Mouse (Mus musculus) heart, postnatal 0 days (tissue): ENCODE measurements around the gene Kndc1.

ENCODE experiments used
- CTCF ChIP-seq: IDR thresholded peaks from 2 replicates; pipeline ENCODE4 v1.5.1; 2016; ENCODE audit warnings: antibody characterized with exemption, control low read depth, low read depth
- EP300 ChIP-seq: IDR thresholded peaks from 2 replicates; pipeline ENCODE4 v1.6.1; 2016; ENCODE audit warnings: antibody characterized with exemption, low read depth

DNA sequence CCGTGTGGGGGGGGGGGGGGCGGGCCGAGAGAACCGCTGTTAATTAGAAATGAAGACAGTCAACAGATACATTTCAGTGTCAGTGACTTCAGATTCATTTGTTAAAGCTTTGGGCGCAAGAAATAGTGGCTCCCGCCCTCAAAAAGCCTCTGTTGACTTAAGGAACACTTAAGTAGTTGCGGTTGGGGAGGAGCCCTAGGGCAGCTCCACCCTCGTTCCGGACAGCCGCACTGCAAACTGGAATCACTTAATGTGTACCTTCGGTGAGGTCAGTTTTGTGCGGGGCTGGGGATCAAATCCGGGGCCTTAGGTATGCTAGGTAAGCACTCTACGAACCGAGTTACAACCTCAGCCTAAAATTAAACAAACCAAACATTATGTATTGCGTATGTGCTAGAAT lies 56.6 kb downstream of the Kndc1 start:
- no peak for TF ChIP-seq CTCF
- TF ChIP-seq EP300: no peak
